Mouse (Mus musculus) spleen, adult 2 months (tissue): ENCODE measurements around the gene Nabp1.

Experiments
- CTCF ChIP-seq: fragments of 200-500 bp; IDR thresholded peaks from 2 replicates; pipeline ENCODE4 v1.5.1; 2011; ENCODE audit warnings: mild to moderate bottlenecking, inconsistent platforms; ENCODE audit not compliant: insufficient read depth, insufficient read length, insufficient replicate concordance; ENCODE audit errors: extremely low read depth
- POLR2A ChIP-seq: fragments of 200-500 bp; IDR thresholded peaks from 2 replicates; pipeline ENCODE4 v1.6.1; 2011; ENCODE audit warnings: low read depth, low read length, inconsistent platforms

GRCm38 (mm10) chr1:51466385-51466784 lies 11.8 kb downstream of the Nabp1 start:
- TF ChIP-seq CTCF (no peak), POLR2A (no peak)
